8 mouse cellular contexts compared by ENCODE assay signal in genomic region chr5:118214418-118215154, GRCm38 (mm10). TPM values are rescaled to one million over a fixed set of nuclear protein-coding genes. Genes with fewer than 3 reads are reported as not detected.
DNase-seq lines count a peak whose midpoint lies in the region; ATAC-seq lines count a peak whose summit lies in the region.

No protein-coding gene starts in this region.

- peak; percentile 83 for ATAC-seq in embryonic facial prominence, embryonic 11.5 days (replicated peaks; ENCODE audit: insufficient number of reproducible peaks, low FRiP score, low TSS enrichment, low read depth)
- ATAC-seq in midbrain, embryonic 15.5 days (replicated peaks): peak; percentile 86

- H3K27me3 ChIP-seq in embryonic facial prominence, embryonic 11.5 days (ENCODE audit: control insufficient read depth, insufficient read depth, low read length): no peaks in the 10 kb centered on the region
- no peaks in the 10 kb centered on the region for H3K27me3 ChIP-seq in midbrain, embryonic 15.5 days (replicated peaks)

- no peaks in the 10 kb centered on the region for H3K36me3 ChIP-seq in embryonic facial prominence, embryonic 11.5 days (replicated peaks; ENCODE audit: control insufficient read depth, insufficient read depth, low read depth, low read length)
- H3K36me3 ChIP-seq in midbrain, embryonic 15.5 days (replicated peaks): peaks cover 17% of the 10 kb centered on the region; the same call in 1 of the 2 replicates

- H3K4me3 ChIP-seq in embryonic facial prominence, embryonic 11.5 days (ENCODE audit: low read depth, low read length): peak overlapping the region; percentile 26
- H3K4me3 ChIP-seq in midbrain, embryonic 15.5 days: peak overlapping the region; percentile 35

- intact Hi-C loops in left cerebral cortex, postnatal 4 days (cut with DNase I): no loop called here

- H3K9ac ChIP-seq in embryonic facial prominence, embryonic 11.5 days (replicated peaks; ENCODE audit: low read length): peak overlapping the region; percentile 29
- H3K9ac ChIP-seq in midbrain, embryonic 15.5 days: peak overlapping the region; percentile 37

- WGBS in embryonic facial prominence, embryonic 11.5 days: 7% methylated on average over 24 of the region's 24 CpGs
- WGBS in midbrain, embryonic 15.5 days: 5% methylated on average over 24 of the region's 24 CpGs

- peak; percentile 75 for DNase-seq in layer of hippocampus, adult 11-12 months (ENCODE audit: low spot score)
- no peak for DNase-seq in layer of hippocampus, adult 9-10 months (ENCODE audit: low spot score)
- peak; percentile 80 for DNase-seq in embryonic facial prominence, embryonic 11.5 days (ENCODE audit: low spot score)
- peak; percentile 79 for DNase-seq in heart, adult 18-20 months
- DNase-seq in kidney, adult 11 months: peak; percentile 16
- peak; percentile 88 for DNase-seq in left cerebral cortex, postnatal 4 days
- DNase-seq in testis, postnatal 10 days (ENCODE audit: low spot score): peak; percentile 80

- no peaks in the 10 kb centered on the region for H3K4me1 ChIP-seq in embryonic facial prominence, embryonic 11.5 days (ENCODE audit: control insufficient read depth, insufficient read depth, low read length)
- H3K4me1 ChIP-seq in midbrain, embryonic 15.5 days: peaks cover 17% of the 10 kb centered on the region

- no peaks in the 10 kb centered on the region for H3K9me3 ChIP-seq in embryonic facial prominence, embryonic 11.5 days (replicated peaks; ENCODE audit: control insufficient read depth, low read length)
- no peaks in the 10 kb centered on the region for H3K9me3 ChIP-seq in midbrain, embryonic 15.5 days

- peak overlapping the region; percentile 65 for H3K4me2 ChIP-seq in embryonic facial prominence, embryonic 11.5 days (ENCODE audit: low read depth, low read length)
- H3K4me2 ChIP-seq in midbrain, embryonic 15.5 days: peak overlapping the region; percentile 56

- peak overlapping the region; percentile 28; the same call in 1 of the 2 replicates for H3K27ac ChIP-seq in embryonic facial prominence, embryonic 11.5 days (replicated peaks; ENCODE audit: low read depth, low read length)
- peak overlapping the region; percentile 60 for H3K27ac ChIP-seq in midbrain, embryonic 15.5 days

RNA-seq across cellular contexts. Expression of gene Rnft2, which starts 30.3 kb away (rescaled TPM):
- polyA plus RNA-seq in embryonic facial prominence, embryonic 11.5 days (2014; fragmentation: Nextera tagmentation; extraction: Ambion mirVana): 4.3 TPM in 2 replicates
- total RNA-seq in heart, adult 18-20 months (2021): 1 to 10 TPM; 1.3 to 2.2 TPM
- total RNA-seq in left cerebral cortex, postnatal 4 days (2021): 10 to 100 TPM; 77.0 to 91.2 TPM
- 14.5 and 17.8 TPM in 2 replicates for polyA plus RNA-seq in midbrain, embryonic 15.5 days (2015; fragmentation: Nextera tagmentation; extraction: Ambion mirVana)

RNA-seq across cellular contexts. Expression of gene 2410131K14Rik, which starts 30.4 kb away (rescaled TPM):
- polyA plus RNA-seq in embryonic facial prominence, embryonic 11.5 days (2014; fragmentation: Nextera tagmentation; extraction: Ambion mirVana): 10.8 and 11.6 TPM in 2 replicates
- total RNA-seq in heart, adult 18-20 months (2021): 1 to 10 TPM; 8.5 to 9.2 TPM
- total RNA-seq in left cerebral cortex, postnatal 4 days (2021): 10 to 100 TPM; 22.8 to 23.8 TPM
- 18.6 and 19.6 TPM in 2 replicates for polyA plus RNA-seq in midbrain, embryonic 15.5 days (2015; fragmentation: Nextera tagmentation; extraction: Ambion mirVana)

RNA-seq across cellular contexts. Expression of gene Hrk, which starts 50.1 kb away (rescaled TPM):
- polyA plus RNA-seq in embryonic facial prominence, embryonic 11.5 days (2014; fragmentation: Nextera tagmentation; extraction: Ambion mirVana): 0.38 and 0.49 TPM in 2 replicates
- under 1 TPM; 0.40 to 0.44 TPM for total RNA-seq in heart, adult 18-20 months (2021)
- total RNA-seq in left cerebral cortex, postnatal 4 days (2021): 10 to 100 TPM; 15.8 to 20.7 TPM
- 3.9 and 4.5 TPM in 2 replicates for polyA plus RNA-seq in midbrain, embryonic 15.5 days (2015; fragmentation: Nextera tagmentation; extraction: Ambion mirVana)

RNA-seq across cellular contexts. Expression of gene Fbxw8, which starts 59.3 kb away (rescaled TPM):
- 22.2 and 22.3 TPM in 2 replicates for polyA plus RNA-seq in embryonic facial prominence, embryonic 11.5 days (2014; fragmentation: Nextera tagmentation; extraction: Ambion mirVana)
- 10 to 100 TPM; 38.2 to 41.2 TPM for total RNA-seq in heart, adult 18-20 months (2021)
- 10 to 100 TPM; 45.6 to 45.8 TPM for total RNA-seq in left cerebral cortex, postnatal 4 days (2021)
- 20.0 and 22.3 TPM in 2 replicates for polyA plus RNA-seq in midbrain, embryonic 15.5 days (2015; fragmentation: Nextera tagmentation; extraction: Ambion mirVana)

Comparison
In these comparisons a context has a peak if more than half of its experiments do, and no peak if none do; other contexts are left out.
1. RNA of gene Rnft2, which starts 30.3 kb away (total RNA-seq): 77.0 to 91.2 TPM in left cerebral cortex, postnatal 4 days; 1.3 to 2.2 TPM in heart, adult 18-20 months; every median in the first group is over 10 times any median in the second.
2. RNA of gene Hrk, which starts 50.1 kb away (total RNA-seq): 15.8 to 20.7 TPM in left cerebral cortex, postnatal 4 days; 0.40 to 0.44 TPM in heart, adult 18-20 months; every median in the first group is over 10 times any median in the second.